Mouse (Mus musculus): ENCODE data around the gene Nfe2l2. TPM values are rescaled to one million over a fixed set of nuclear protein-coding genes. Genes with fewer than 3 reads are reported as not detected.
"Not testable (repeated sequence)": the region's sequence is repeated elsewhere in the genome, so short reads cannot be mapped to it uniquely, and the experiment has no call there.

Gene Nfe2l2
- polyA plus RNA-seq, 1 experiment: 20.0 TPM

DNA sequence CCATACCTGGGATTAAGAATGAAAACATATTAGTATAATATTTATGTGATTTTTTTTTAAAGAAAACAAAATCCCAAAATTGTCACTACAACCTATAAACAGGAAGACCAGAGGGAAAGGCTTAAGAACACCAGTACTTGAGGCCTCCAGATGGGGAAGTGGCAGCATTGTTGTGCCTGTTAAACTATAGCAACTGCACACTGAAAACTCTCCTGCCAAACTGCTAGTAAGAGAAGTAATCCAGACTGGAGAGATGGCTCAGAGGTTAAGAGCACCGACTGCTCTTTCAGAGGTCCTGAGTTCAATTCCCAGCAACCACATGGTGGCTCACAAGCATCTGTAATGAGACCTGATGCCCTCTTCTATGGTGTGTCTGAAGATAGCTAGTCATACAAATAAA is 54.0 kb downstream of the Nfe2l2 start:
- no peaks in the 10 kb centered on the region for H3K36me3 ChIP-seq (ENCODE audit: control insufficient read depth, insufficient read depth, low read length)
- H3K27ac ChIP-seq (ENCODE audit: insufficient read depth, low read length): no peak overlapping the region
- 77% methylated on average over 1 of the region's 1 CpGs for WGBS
- H3K4me3 ChIP-seq (ENCODE audit: extremely low read depth, insufficient read depth, insufficient read length): no peak overlapping the region
- DNase-seq (ENCODE audit: low read depth in 1 of 2, low spot score in 2 of 2): no peak
- no peaks in the 10 kb centered on the region for H3K27me3 ChIP-seq (ENCODE audit: control insufficient read depth, insufficient read depth, low read length)
- no peaks in the 10 kb centered on the region for H3K4me1 ChIP-seq (ENCODE audit: control insufficient read depth, insufficient read depth, insufficient read length)
- TF ChIP-seq CTCF (IDR thresholded peaks at IDR 0.05; ENCODE audit: extremely low read depth, insufficient read depth, insufficient read length, insufficient replicate concordance): no peak
- TF ChIP-seq POLR2A (IDR thresholded peaks at IDR 0.05; ENCODE audit: low read depth, low read length): no peak

- WGBS: 94% methylated on average over 12 of the region's 12 CpGs
- no peaks in the 10 kb centered on the region for H3K4me1 ChIP-seq (ENCODE audit: control insufficient read depth, insufficient read depth, insufficient read length)
- no peak overlapping the region for H3K27ac ChIP-seq (ENCODE audit: insufficient read depth, low read length)
- no peak overlapping the region for H3K4me3 ChIP-seq (ENCODE audit: extremely low read depth, insufficient read depth, insufficient read length)
- no peaks in the 10 kb centered on the region for H3K36me3 ChIP-seq (ENCODE audit: control insufficient read depth, insufficient read depth, low read length)
- TF ChIP-seq POLR2A (IDR thresholded peaks at IDR 0.05; ENCODE audit: low read depth, low read length) (no peak), CTCF (IDR thresholded peaks at IDR 0.05; ENCODE audit: extremely low read depth, insufficient read depth, insufficient read length, insufficient replicate concordance) (no peak)
- no peaks in the 10 kb centered on the region for H3K27me3 ChIP-seq (ENCODE audit: control insufficient read depth, insufficient read depth, low read length)
- DNase-seq (ENCODE audit: low read depth in 1 of 2, low spot score in 2 of 2): no peak
These were observed 59.2 kb downstream of the Nfe2l2 start for GRCm38 (mm10) chr2:75645251-75645650.

DNA sequence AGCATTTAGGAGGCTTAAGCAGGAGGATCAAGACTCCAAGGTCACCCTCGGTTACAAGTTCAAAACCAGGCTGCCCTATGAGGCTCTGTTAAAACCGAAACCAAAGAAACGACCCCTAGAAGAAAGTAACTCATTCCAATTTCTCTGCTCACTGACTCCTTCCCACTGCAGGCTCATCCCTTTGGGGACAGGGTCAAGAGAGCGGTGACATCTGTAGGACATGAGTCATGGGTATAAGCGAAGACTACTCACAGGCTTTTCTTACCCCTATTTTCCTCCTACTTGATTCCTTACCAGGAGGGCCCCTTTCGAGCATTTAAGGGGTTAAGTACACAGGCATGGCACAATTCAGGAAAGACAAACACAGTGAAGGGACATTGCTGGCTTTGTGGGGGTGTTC is 60.5 kb downstream of the Nfe2l2 start:
- no peak for DNase-seq (ENCODE audit: low read depth in 1 of 2, low spot score in 2 of 2)
- WGBS: 84% methylated on average over 6 of the region's 6 CpGs
- Histone ChIP-seq H3K4me1 (ENCODE audit: control insufficient read depth, insufficient read depth, insufficient read length) (no peaks in the 10 kb centered on the region), H3K27ac (ENCODE audit: insufficient read depth, low read length) (no peak overlapping the region), H3K36me3 (ENCODE audit: control insufficient read depth, insufficient read depth, low read length) (no peaks in the 10 kb centered on the region), H3K4me3 (ENCODE audit: extremely low read depth, insufficient read depth, insufficient read length) (no peak overlapping the region), H3K27me3 (ENCODE audit: control insufficient read depth, insufficient read depth, low read length) (no peaks in the 10 kb centered on the region)
- TF ChIP-seq CTCF (IDR thresholded peaks at IDR 0.05; ENCODE audit: extremely low read depth, insufficient read depth, insufficient read length, insufficient replicate concordance): no peak
- TF ChIP-seq POLR2A (IDR thresholded peaks at IDR 0.05; ENCODE audit: low read depth, low read length): no peak

GRCm38 (mm10) chr2:75642795-75643550 is 61.5 kb downstream of the Nfe2l2 start:
- WGBS: 88% methylated on average over 8 of the region's 8 CpGs
- H3K4me1 ChIP-seq (ENCODE audit: control insufficient read depth, insufficient read depth, insufficient read length): no peaks in the 10 kb centered on the region
- DNase-seq (ENCODE audit: low read depth in 1 of 2, low spot score in 2 of 2): no peak
- no peaks in the 10 kb centered on the region for H3K27me3 ChIP-seq (ENCODE audit: control insufficient read depth, insufficient read depth, low read length)
- no peak overlapping the region for H3K27ac ChIP-seq (ENCODE audit: insufficient read depth, low read length)
- no peaks in the 10 kb centered on the region for H3K36me3 ChIP-seq (ENCODE audit: control insufficient read depth, insufficient read depth, low read length)
- H3K4me3 ChIP-seq (ENCODE audit: extremely low read depth, insufficient read depth, insufficient read length): no peak overlapping the region
- no peak for TF ChIP-seq POLR2A (IDR thresholded peaks at IDR 0.05; ENCODE audit: low read depth, low read length)
- TF ChIP-seq CTCF (IDR thresholded peaks at IDR 0.05; ENCODE audit: extremely low read depth, insufficient read depth, insufficient read length, insufficient replicate concordance): no peak

DNA sequence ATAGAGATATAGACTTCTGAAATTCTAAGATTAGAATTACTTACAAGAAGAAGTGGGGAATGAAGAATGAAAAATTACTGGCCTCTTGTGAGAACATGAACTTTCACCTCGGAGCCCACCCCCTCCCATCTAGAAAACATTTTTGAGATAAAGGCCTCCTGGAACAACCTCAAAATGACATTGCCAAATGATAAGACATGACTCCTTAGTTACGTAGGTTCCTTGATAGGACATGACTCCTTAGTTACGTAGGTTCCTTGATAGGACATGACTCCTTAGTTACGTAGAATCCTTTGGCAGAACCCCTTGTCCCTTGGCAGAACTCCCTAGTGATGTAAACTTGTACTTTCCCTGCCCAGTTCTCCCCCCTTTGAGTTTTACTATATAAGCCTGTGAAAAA is 62.1 kb downstream of the Nfe2l2 start:
- H3K36me3 ChIP-seq (ENCODE audit: control insufficient read depth, insufficient read depth, low read length); DNase-seq (ENCODE audit: low read depth in 1 of 2, low spot score in 2 of 2); H3K27ac ChIP-seq (ENCODE audit: insufficient read depth, low read length); H3K4me1 ChIP-seq (ENCODE audit: control insufficient read depth, insufficient read depth, insufficient read length); H3K27me3 ChIP-seq (ENCODE audit: control insufficient read depth, insufficient read depth, low read length); H3K4me3 ChIP-seq (ENCODE audit: extremely low read depth, insufficient read depth, insufficient read length): not testable (repeated sequence)
- WGBS: 80% methylated on average over 4 of the region's 4 CpGs

DNA sequence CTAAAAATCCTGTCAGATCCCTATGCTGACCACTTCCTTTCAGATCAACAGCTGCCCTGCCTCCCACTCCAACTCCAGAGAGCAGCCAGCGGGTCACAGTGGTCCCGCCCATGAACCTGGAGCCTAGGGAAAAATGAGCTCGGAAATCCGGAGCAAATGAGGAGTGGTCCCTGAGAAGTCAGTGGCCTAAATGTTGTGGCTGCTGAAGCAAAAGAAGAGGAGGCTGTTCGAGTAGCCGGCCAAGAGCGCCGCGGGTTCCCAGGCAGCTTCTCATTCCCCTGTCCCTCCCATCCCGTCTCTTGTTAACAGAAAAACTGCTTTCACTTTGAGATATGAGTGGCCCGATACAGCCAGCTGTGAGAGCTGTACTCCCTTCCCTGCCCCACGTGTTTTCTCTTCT is 64.9 kb downstream of the Nfe2l2 start:
- not testable (repeated sequence) for H3K27me3 ChIP-seq (ENCODE audit: control insufficient read depth, insufficient read depth, low read length); DNase-seq (ENCODE audit: low read depth in 1 of 2, low spot score in 2 of 2); H3K36me3 ChIP-seq (ENCODE audit: control insufficient read depth, insufficient read depth, low read length); H3K4me1 ChIP-seq (ENCODE audit: control insufficient read depth, insufficient read depth, insufficient read length)
- WGBS: 16% methylated on average over 11 of the region's 12 CpGs
- Histone ChIP-seq H3K4me3 (ENCODE audit: extremely low read depth, insufficient read depth, insufficient read length) (peak overlapping the region; percentile 45), H3K27ac (ENCODE audit: insufficient read depth, low read length) (peak overlapping the region; percentile 46; the same call in 1 of the 2 replicates)

GRCm38 (mm10) chr2:75637822-75638221 is 66.6 kb downstream of the Nfe2l2 start:
- H3K4me1 ChIP-seq (ENCODE audit: control insufficient read depth, insufficient read depth, insufficient read length); H3K27me3 ChIP-seq (ENCODE audit: control insufficient read depth, insufficient read depth, low read length); DNase-seq (ENCODE audit: low read depth in 1 of 2, low spot score in 2 of 2); H3K4me3 ChIP-seq (ENCODE audit: extremely low read depth, insufficient read depth, insufficient read length); H3K36me3 ChIP-seq (ENCODE audit: control insufficient read depth, insufficient read depth, low read length); H3K27ac ChIP-seq (ENCODE audit: insufficient read depth, low read length): not testable (repeated sequence)
- WGBS: 70% methylated on average over 6 of the region's 6 CpGs
